Mouse (Mus musculus) right cerebral cortex, postnatal 4 days (tissue): ENCODE data around the gene Bach1.

ENCODE experiments used
- DNase-seq: peaks from one replicate; pipeline ENCODE4 v3.0.0-alpha.2; 2022

The Bach1 gene

GRCm38 (mm10) chr16:87698692-87699305 lies at the start of gene Bach1:
TSS of gene Bach1 (plus strand) at chr16:87698945.
- peak; percentile 94 for DNase-seq

- no peak for DNase-seq
Observed at GRCm38 (mm10) chr16:87652344-87652743, 46.4 kb upstream of the Bach1 start.

- no peak for DNase-seq
Observed at GRCm38 (mm10) chr16:87652924-87653323, 45.8 kb upstream of the Bach1 start.

- no peak for DNase-seq
Observed at GRCm38 (mm10) chr16:87654016-87654575, 44.6 kb upstream of the Bach1 start.

GRCm38 (mm10) chr16:87655005-87655404 lies 43.7 kb upstream of the Bach1 start:
- DNase-seq: no peak

- DNase-seq: no peak
Observed at GRCm38 (mm10) chr16:87655579-87655978, 43.2 kb upstream of the Bach1 start.

GRCm38 (mm10) chr16:87656771-87657170 lies 42.0 kb upstream of the Bach1 start:
- DNase-seq: no peak

- no peak for DNase-seq
Observed at GRCm38 (mm10) chr16:87657291-87657690, 41.5 kb upstream of the Bach1 start.

GRCm38 (mm10) chr16:87661024-87661471 lies 37.7 kb upstream of the Bach1 start:
- no peak for DNase-seq

- DNase-seq: no peak
Observed at GRCm38 (mm10) chr16:87661636-87662035, 37.1 kb upstream of the Bach1 start.

GRCm38 (mm10) chr16:87662528-87662927 lies 36.2 kb upstream of the Bach1 start:
- no peak for DNase-seq

GRCm38 (mm10) chr16:87663890-87664289 lies 34.9 kb upstream of the Bach1 start:
- no peak for DNase-seq

GRCm38 (mm10) chr16:87665246-87665645 lies 33.5 kb upstream of the Bach1 start:
- DNase-seq: no peak

GRCm38 (mm10) chr16:87665752-87666619 lies 32.8 kb upstream of the Bach1 start:
- DNase-seq: no peak

- no peak for DNase-seq
Observed at GRCm38 (mm10) chr16:87666620-87667004, 32.1 kb upstream of the Bach1 start.

GRCm38 (mm10) chr16:87668002-87668401 lies 30.7 kb upstream of the Bach1 start:
- no peak for DNase-seq

GRCm38 (mm10) chr16:87670091-87670820 lies 28.5 kb upstream of the Bach1 start:
- no peak for DNase-seq

- no peak for DNase-seq
Observed at GRCm38 (mm10) chr16:87670821-87671165, 28.0 kb upstream of the Bach1 start.

GRCm38 (mm10) chr16:87671336-87671735 lies 27.4 kb upstream of the Bach1 start:
- no peak for DNase-seq

- DNase-seq: no peak
Observed at GRCm38 (mm10) chr16:87673155-87673554, 25.6 kb upstream of the Bach1 start.

GRCm38 (mm10) chr16:87676182-87676581 lies 22.6 kb upstream of the Bach1 start:
- no peak for DNase-seq

- DNase-seq: no peak
Observed at GRCm38 (mm10) chr16:87678667-87679066, 20.1 kb upstream of the Bach1 start.

- no peak for DNase-seq
Observed at GRCm38 (mm10) chr16:87680912-87681634, 17.7 kb upstream of the Bach1 start.
